Mouse (Mus musculus) midbrain, embryonic 14.5 days (tissue): ENCODE measurements around the gene Mef2d. TPM values are rescaled to one million over a fixed set of nuclear protein-coding genes. Genes with fewer than 3 reads are reported as not detected.
"Not testable (repeated sequence)": the region's sequence is repeated elsewhere in the genome, so short reads cannot be mapped to it uniquely, and the experiment has no call there.

Experiments
- ATAC-seq: fragments of 200-750 bp; cut with Nextera tagmentation; 2 replicates; pipeline ENCODE4 v1.8.0; 2017; ENCODE audit warnings: moderate number of reproducible peaks, moderate library complexity; ENCODE audit not compliant: low FRiP score, low TSS enrichment
- DNase-seq: peaks from one replicate; pipeline ENCODE4 v3.0.0-alpha.2; 2015
- H3K27ac ChIP-seq: fragments of 300-500 bp; sonication (generic); replicated peaks from 2 replicates; pipeline ENCODE4 v1.5.1; 2014; ENCODE audit warnings: mild to moderate bottlenecking, low read depth, low read length, moderate library complexity
- H3K27me3 ChIP-seq: fragments of 300-500 bp; sonication (generic); 2 replicates; pipeline ENCODE4 v1.6.1; 2014; ENCODE audit warnings: low read length, control low read depth, mixed read lengths; ENCODE audit not compliant: control insufficient read depth, insufficient read depth
- H3K36me3 ChIP-seq: fragments of 300-500 bp; sonication (generic); 2 replicates; pipeline ENCODE4 v1.6.1; 2014; ENCODE audit warnings: low read length, control low read depth; ENCODE audit not compliant: control insufficient read depth, insufficient read depth
- H3K4me1 ChIP-seq: fragments of 300-500 bp; sonication (generic); 2 replicates; pipeline ENCODE4 v1.6.1; 2014; ENCODE audit warnings: mild to moderate bottlenecking, antibody characterized with exemption, low read length, control low read depth; ENCODE audit not compliant: control insufficient read depth, insufficient read depth
- H3K4me2 ChIP-seq: fragments of 300-500 bp; sonication (generic); 2 replicates; pipeline ENCODE4 v1.6.1; 2014; ENCODE audit warnings: mild to moderate bottlenecking, low read length, moderate library complexity
- H3K4me3 ChIP-seq: fragments of 300-500 bp; sonication (generic); replicated peaks from 2 replicates; pipeline ENCODE4 v1.5.1; 2014; ENCODE audit warnings: low read depth, low read length
- H3K9ac ChIP-seq: fragments of 300-500 bp; sonication (generic); replicated peaks from 2 replicates; pipeline ENCODE4 v1.6.1; 2014; ENCODE audit warnings: mild to moderate bottlenecking, low read length, moderate library complexity
- H3K9me3 ChIP-seq: fragments of 300-500 bp; sonication (generic); 2 replicates; pipeline ENCODE4 v1.6.1; 2016; ENCODE audit warnings: low read length, control low read depth, mixed read lengths; ENCODE audit not compliant: control insufficient read depth
- WGBS: fragments of 180-500 bp; shearing (Covaris S2); extraction: QIAGEN DNeasy Blood & Tissue Kit; methylation state at CpG from one replicate; pipeline ENCODE4 v1.1.7; 2014; 5-methylcytosine and 5-hydroxymethylcytosine counted together
- polyA plus RNA-seq: library from polyadenylated mRNA; unstranded; fragments of >200 nt; fragmentation: Nextera tagmentation; extraction: Ambion mirVana; gene quantifications from 2 replicates; pipeline ENCODE4 v1.2.1, GENCODE M21; 2014

Mef2d gene
- polyA plus RNA-seq, 1 experiment from 2014 or later, result 23.7 TPM

- peaks cover 8% of the 10 kb centered on the region for H3K36me3 ChIP-seq
- peak overlapping the region; percentile 58 for H3K4me3 ChIP-seq
- peak overlapping the region; percentile 66 for H3K9ac ChIP-seq
- peak overlapping the region; percentile 98 for H3K27ac ChIP-seq
- WGBS, result under 1% methylated on average over 49 of the region's 49 CpGs
- no peaks in the 10 kb centered on the region for H3K27me3 ChIP-seq
- ATAC-seq (peak; percentile 99), DNase-seq (peak; percentile 98)
- H3K4me1 ChIP-seq, result peaks cover 4% of the 10 kb centered on the region; the same call in 1 of the 2 replicates
- no peaks in the 10 kb centered on the region for H3K9me3 ChIP-seq
- peak overlapping the region; percentile 73 for H3K4me2 ChIP-seq
Measured at GRCm38 (mm10) chr3:88177562-88178345, 35.6 kb downstream of the Mef2d start.

GRCm38 (mm10) chr3:88178346-88178733 is 36.2 kb downstream of the Mef2d start:
- H3K27ac ChIP-seq, result peak overlapping the region; percentile 98
- H3K4me2 ChIP-seq, result peak overlapping the region; percentile 73
- H3K4me3 ChIP-seq, result peak overlapping the region; percentile 58
- DNase-seq, ATAC-seq, H3K9me3 ChIP-seq, H3K4me1 ChIP-seq, H3K9ac ChIP-seq, H3K36me3 ChIP-seq, H3K27me3 ChIP-seq: not testable (repeated sequence)
- 33% methylated on average over 11 of the region's 11 CpGs for WGBS

GRCm38 (mm10) chr3:88178986-88179385 is 36.8 kb downstream of the Mef2d start:
- Histone ChIP-seq H3K4me1 (peaks cover 4% of the 10 kb centered on the region; the same call in 1 of the 2 replicates), H3K27ac (no peak overlapping the region), H3K9ac (no peak overlapping the region), H3K4me2 (no peak overlapping the region), H3K27me3 (no peaks in the 10 kb centered on the region), H3K36me3 (peaks cover 3% of the 10 kb centered on the region; the same call in 1 of the 2 replicates), H3K4me3 (no peak overlapping the region), H3K9me3 (no peaks in the 10 kb centered on the region)
- WGBS, result 90% methylated on average over 4 of the region's 4 CpGs
- DNase-seq (no peak), ATAC-seq (no peak)

GRCm38 (mm10) chr3:88181374-88181773 is 39.2 kb downstream of the Mef2d start:
- Histone ChIP-seq H3K4me3 (no peak overlapping the region), H3K27me3 (no peaks in the 10 kb centered on the region), H3K27ac (no peak overlapping the region), H3K36me3 (no peaks in the 10 kb centered on the region), H3K9ac (no peak overlapping the region), H3K4me2 (no peak overlapping the region), H3K4me1 (peaks cover 4% of the 10 kb centered on the region; the same call in 1 of the 2 replicates), H3K9me3 (no peaks in the 10 kb centered on the region)
- ATAC-seq, result no peak
- 75% methylated on average over 4 of the region's 4 CpGs for WGBS
- DNase-seq, result no peak

GRCm38 (mm10) chr3:88186424-88186823 is 44.3 kb downstream of the Mef2d start:
- ATAC-seq, result no peak
- 70% methylated on average over 3 of the region's 3 CpGs for WGBS
- H3K9me3 ChIP-seq, result no peaks in the 10 kb centered on the region

GRCm38 (mm10) chr3:88191146-88191545 is 49.0 kb downstream of the Mef2d start:
- ATAC-seq (no peak), DNase-seq (peak; percentile 34)
- no peak overlapping the region for H3K4me2 ChIP-seq
- WGBS, result 26% methylated on average over 3 of the region's 3 CpGs
- H3K36me3 ChIP-seq, result no peaks in the 10 kb centered on the region
- H3K4me1 ChIP-seq, result no peaks in the 10 kb centered on the region
- no peak overlapping the region for H3K4me3 ChIP-seq
- H3K27ac ChIP-seq, result no peak overlapping the region
- no peaks in the 10 kb centered on the region for H3K9me3 ChIP-seq
- peaks cover 16% of the 10 kb centered on the region for H3K27me3 ChIP-seq
- H3K9ac ChIP-seq, result no peak overlapping the region

More at GRCm38 (mm10) chr3:88186424-88186823, 44.3 kb downstream of the Mef2d start:
- no peak overlapping the region for H3K4me3 ChIP-seq
- H3K27me3 ChIP-seq, result peaks cover 3% of the 10 kb centered on the region; the same call in 1 of the 2 replicates
- H3K4me2 ChIP-seq, result no peak overlapping the region
- no peaks in the 10 kb centered on the region for H3K36me3 ChIP-seq
- no peak overlapping the region for H3K9ac ChIP-seq
- no peak overlapping the region for H3K27ac ChIP-seq
- DNase-seq, result no peak
- no peaks in the 10 kb centered on the region for H3K4me1 ChIP-seq

GRCm38 (mm10) chr3:88191820-88192616 is 49.8 kb downstream of the Mef2d start:
- Histone ChIP-seq H3K27ac (no peak overlapping the region), H3K9me3 (no peaks in the 10 kb centered on the region), H3K4me3 (no peak overlapping the region), H3K27me3 (peaks cover 22% of the 10 kb centered on the region), H3K4me2 (no peak overlapping the region), H3K9ac (no peak overlapping the region), H3K4me1 (no peaks in the 10 kb centered on the region), H3K36me3 (no peaks in the 10 kb centered on the region)
- ATAC-seq, result peak; percentile 50; the same call in 1 of the 2 replicates
- DNase-seq, result peak; percentile 91
- WGBS, result 31% methylated on average over 9 of the region's 9 CpGs

GRCm38 (mm10) chr3:88197741-88198504 is 55.8 kb downstream of the Mef2d start:
- ATAC-seq (peak; percentile 28; the same call in 1 of the 2 replicates), DNase-seq (peak; percentile 67)
- H3K4me1 ChIP-seq, result peaks cover 26% of the 10 kb centered on the region
- no peak overlapping the region for H3K4me3 ChIP-seq
- WGBS, result 3% methylated on average over 10 of the region's 10 CpGs
- H3K36me3 ChIP-seq, result no peaks in the 10 kb centered on the region
- 0 out of 2 replicates have a peak overlapping the region, but pooled peaks have one; percentile 12 for H3K9ac ChIP-seq
- H3K27me3 ChIP-seq, result peaks cover 38% of the 10 kb centered on the region
- peak overlapping the region; percentile 33 for H3K4me2 ChIP-seq
- H3K27ac ChIP-seq, result peak overlapping the region; percentile 49; the same call in 1 of the 2 replicates
- no peaks in the 10 kb centered on the region for H3K9me3 ChIP-seq
